Mouse (Mus musculus) central nervous system, embryonic 18 days (tissue): ENCODE measurements around the gene St7. TPM values are rescaled to one million over a fixed set of nuclear protein-coding genes. Genes with fewer than 3 reads are reported as not detected.

Source experiments
- polyA plus RNA-seq: library from polyadenylated mRNA; depleted of rRNA; stranded (reverse); fragments of >200 nt; gene quantifications from 2 replicates; pipeline ENCODE4 v1.2.3, GENCODE M21; 2012; rRNA removed

St7 gene
- 67.1 and 70.3 TPM in 2 replicates for polyA plus RNA-seq

DNA sequence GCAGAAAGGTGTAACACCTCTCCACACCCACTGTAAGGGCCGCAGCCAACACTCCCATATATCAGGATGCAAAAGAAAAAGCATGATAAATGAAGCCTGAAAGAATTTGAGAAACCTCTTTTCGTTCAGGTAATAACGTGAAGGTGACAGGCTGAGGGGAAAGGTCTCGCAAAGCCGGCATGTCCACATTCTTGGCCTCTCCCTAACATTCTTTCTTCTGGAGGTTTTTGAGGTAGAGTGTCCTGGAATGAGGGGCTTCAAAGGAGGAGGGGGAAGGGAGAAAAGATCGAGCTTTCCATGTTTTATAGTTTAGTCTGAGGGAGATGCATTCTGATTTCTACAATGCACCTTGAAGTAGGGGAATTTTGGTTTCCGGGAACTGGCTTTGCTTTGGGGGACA lies at the start of gene St7:
Gene St7, plus strand, starts transcription at position 287 of the 400 bp plus-strand sequence.

Other genes starting within 250 kb of the St7 start
- 7.2 and 8.1 TPM in 2 replicates for gene Met, start 229.1 kb upstream of the St7 start, polyA plus RNA-seq
- 127 and 131 TPM in 2 replicates for gene Capza2, start 56.7 kb upstream of the St7 start, polyA plus RNA-seq